Mouse (Mus musculus) hindbrain, embryonic 14.5 days (tissue): ENCODE data around the gene Svs4. TPM values are rescaled to one million over a fixed set of nuclear protein-coding genes. Genes with fewer than 3 reads are reported as not detected.

ENCODE experiments used
- ATAC-seq: fragments of 200-750 bp; cut with Nextera tagmentation; 2 replicates; pipeline ENCODE4 v1.8.0; 2017; ENCODE audit warnings: moderate number of reproducible peaks, mild to moderate bottlenecking, moderate TSS enrichment, moderate library complexity; ENCODE audit not compliant: low FRiP score
- DNase-seq: peaks from one replicate; pipeline ENCODE4 v3.0.0-alpha.2; 2015; ENCODE audit warnings: low spot score
- H3K27ac ChIP-seq: fragments of 300-500 bp; sonication (generic); 2 replicates; pipeline ENCODE4 v1.5.1; 2014; ENCODE audit warnings: mild to moderate bottlenecking, moderate library complexity
- H3K27me3 ChIP-seq: fragments of 300-500 bp; sonication (generic); 2 replicates; pipeline ENCODE4 v1.6.1; 2014; ENCODE audit warnings: mild to moderate bottlenecking, low read length, mixed read lengths; ENCODE audit not compliant: control insufficient read depth, insufficient read depth
- H3K36me3 ChIP-seq: fragments of 300-500 bp; sonication (generic); replicated peaks from 2 replicates; pipeline ENCODE4 v1.6.1; 2014; ENCODE audit not compliant: control insufficient read depth, insufficient read depth
- H3K4me1 ChIP-seq: fragments of 300-500 bp; sonication (generic); replicated peaks from 2 replicates; pipeline ENCODE4 v1.6.1; 2014; ENCODE audit warnings: antibody characterized with exemption, low read length, mixed read lengths; ENCODE audit not compliant: control insufficient read depth, insufficient read depth
- H3K4me2 ChIP-seq: fragments of 300-500 bp; sonication (generic); replicated peaks from 2 replicates; pipeline ENCODE4 v1.6.1; 2014; ENCODE audit warnings: mild to moderate bottlenecking, moderate library complexity
- H3K4me3 ChIP-seq: fragments of 300-500 bp; sonication (generic); replicated peaks from 2 replicates; pipeline ENCODE4 v1.5.1; 2014; ENCODE audit warnings: mild to moderate bottlenecking, low read length
- H3K9ac ChIP-seq: fragments of 300-500 bp; sonication (generic); 2 replicates; pipeline ENCODE4 v1.6.1; 2014
- H3K9me3 ChIP-seq: fragments of 300-500 bp; sonication (generic); 2 replicates; pipeline ENCODE4 v1.6.1; 2016; ENCODE audit warnings: low read length; ENCODE audit not compliant: control insufficient read depth
- WGBS: fragments of 180-500 bp; shearing (Covaris S2); extraction: QIAGEN DNeasy Blood & Tissue Kit; methylation state at CpG from one replicate; pipeline ENCODE4 v1.1.7; 2014; 5-methylcytosine and 5-hydroxymethylcytosine counted together
- polyA plus RNA-seq: library from polyadenylated mRNA; unstranded; fragments of >200 nt; fragmentation: Nextera tagmentation; extraction: Ambion mirVana; gene quantifications from 2 replicates; pipeline ENCODE4 v1.2.1, GENCODE M21; 2014

Gene Svs4
- polyA plus RNA-seq, 1 experiment from 2014 or later, result not detected

DNA sequence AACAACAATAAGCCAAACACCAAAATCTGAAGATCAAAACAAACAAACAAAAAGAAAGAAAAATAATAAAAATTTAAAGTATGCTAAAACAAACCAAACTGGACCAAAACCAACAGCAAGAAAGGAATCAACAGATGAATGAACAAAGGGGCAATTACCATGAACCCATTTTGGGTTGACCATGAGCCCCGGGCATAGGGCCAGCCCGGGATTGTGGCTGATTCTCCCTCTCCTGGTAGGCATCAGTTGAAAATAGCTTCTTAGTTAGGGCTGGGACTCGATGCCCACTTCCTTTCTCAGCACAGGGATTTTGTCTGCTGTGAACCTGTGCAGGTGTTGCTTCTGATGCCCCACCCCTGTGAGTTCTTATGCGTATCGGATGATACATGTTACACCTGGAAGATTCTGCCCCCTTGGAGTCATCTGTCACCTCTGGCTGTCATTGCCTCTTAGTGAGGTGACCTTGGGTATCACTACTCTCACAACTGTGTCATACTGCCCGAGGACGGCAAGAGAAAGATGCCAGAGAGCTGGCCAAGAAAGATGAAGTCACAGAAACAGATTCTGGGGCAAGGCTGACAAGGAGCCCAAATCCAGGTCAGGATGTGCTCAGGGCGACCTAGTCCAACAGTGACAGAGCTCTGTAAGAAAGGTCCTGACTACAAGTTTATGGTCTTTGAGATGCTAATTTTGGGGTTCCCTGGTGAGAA, 49.7 kb downstream of the Svs4 start:
- H3K36me3 ChIP-seq, result no peaks in the 10 kb centered on the region
- DNase-seq, result no peak
- H3K9ac ChIP-seq, result no peak overlapping the region
- H3K27me3 ChIP-seq, result no peaks in the 10 kb centered on the region
- no peak for ATAC-seq
- no peaks in the 10 kb centered on the region for H3K9me3 ChIP-seq
- 94% methylated on average over 8 of the region's 8 CpGs for WGBS
- H3K4me3 ChIP-seq, result no peak overlapping the region
- no peaks in the 10 kb centered on the region for H3K4me1 ChIP-seq
- H3K4me2 ChIP-seq, result no peak overlapping the region
- H3K27ac ChIP-seq, result no peak overlapping the region

Other genes starting within 250 kb of the Svs4 start
- 26.6 and 27.4 TPM in 2 replicates for gene Stk4, start 208.1 kb downstream of the Svs4 start, polyA plus RNA-seq
- 48.3 and 48.9 TPM in 2 replicates for gene Tomm34, start 207.3 kb downstream of the Svs4 start, polyA plus RNA-seq
- 1.1 and 1.6 TPM in 2 replicates for gene Kcns1, start 107.3 kb downstream of the Svs4 start, polyA plus RNA-seq
- gene Wfdc5, start 95.7 kb downstream of the Svs4 start, polyA plus RNA-seq, result not detected in 2 replicates
- gene Wfdc12, start 87.9 kb downstream of the Svs4 start, polyA plus RNA-seq, result not detected in 2 replicates
- gene Wfdc15a, start 78.3 kb downstream of the Svs4 start, polyA plus RNA-seq, result not detected in 2 replicates
- not detected in 2 replicates for gene Wfdc15b, start 56.8 kb downstream of the Svs4 start, polyA plus RNA-seq
- not detected in 2 replicates for gene Svs2, start 40.0 kb downstream of the Svs4 start, polyA plus RNA-seq
- not detected in 2 replicates for gene Svs3b, start 21.8 kb downstream of the Svs4 start, polyA plus RNA-seq
- gene Svs3a, start 10.8 kb upstream of the Svs4 start, polyA plus RNA-seq, result not detected in 2 replicates
- gene Svs6, start 38.3 kb upstream of the Svs4 start, polyA plus RNA-seq, result not detected in 2 replicates
- not detected in 2 replicates for gene Svs5, start 54.3 kb upstream of the Svs4 start, polyA plus RNA-seq
- 0.33 and 0.62 TPM in 2 replicates for gene Slpi, start 110.6 kb upstream of the Svs4 start, polyA plus RNA-seq
- 0.04 and 0.15 TPM in 2 replicates for gene Rbpjl, start 124.7 kb upstream of the Svs4 start, polyA plus RNA-seq
- gene Matn4, start 126.7 kb upstream of the Svs4 start, polyA plus RNA-seq, result 0.44 and 0.75 TPM in 2 replicates
- gene Sdc4, start 165.4 kb upstream of the Svs4 start, polyA plus RNA-seq, result 6.8 and 9.3 TPM in 2 replicates
- gene Sys1, start 178.5 kb upstream of the Svs4 start, polyA plus RNA-seq, result 87.1 and 92.6 TPM in 2 replicates
- 8.6 and 10.0 TPM in 2 replicates for gene Gm20458, start 182.5 kb upstream of the Svs4 start, polyA plus RNA-seq
- 0.28 TPM in 1 of 2 replicates, not detected in the other for gene Trp53tg5, start 195.3 kb upstream of the Svs4 start, polyA plus RNA-seq
- gene Dbndd2, start 207.6 kb upstream of the Svs4 start, polyA plus RNA-seq, result 13.8 and 14.4 TPM in 2 replicates
- 109 and 110 TPM in 2 replicates for gene Pigt, start 219.1 kb upstream of the Svs4 start, polyA plus RNA-seq